Mouse (Mus musculus): ENCODE data around the gene Foxred1. TPM values are rescaled to one million over a fixed set of nuclear protein-coding genes. Genes with fewer than 3 reads are reported as not detected.
A peak's percentile ranks its signal among the peaks of the same experiment; 100 is the strongest.

Gene Foxred1
- 10 to 100 TPM; 59.5 to 63.5 TPM for total RNA-seq (2021)
- long read RNA-seq, experiment 1, transcript Foxred1-202 (11 exons, 2,289 nt): major isoform, 47 of 65 reads
- long read RNA-seq, experiment 1, partial matches to known transcripts: 7 of 65 reads
- long read RNA-seq, experiment 1, other reads (novel, unspliced or antisense): 10 of 65 reads
- long read RNA-seq, experiment 2, transcript Foxred1-202 (11 exons, 2,289 nt): major isoform, 82 of 119 reads
- long read RNA-seq, experiment 2, partial matches to known transcripts: 9 of 119 reads
- long read RNA-seq, experiment 2, other reads (novel, unspliced or antisense): 25 of 119 reads

- DNase-seq (ENCODE audit: low spot score in 2 of 2): peak; percentile 91 to 98
Observed at GRCm38 (mm10) chr9:35210542-35211474, at the start of gene Foxred1. TSS of gene Foxred1 (minus strand) at chr9:35211055.

GRCm38 (mm10) chr9:35257365-35257764 is 46.5 kb upstream of the Foxred1 start:
- no peak for DNase-seq (ENCODE audit: low spot score in 2 of 2)

- DNase-seq (ENCODE audit: low spot score in 2 of 2): no peak
Observed at GRCm38 (mm10) chr9:35249476-35249875, 38.6 kb upstream of the Foxred1 start.

- DNase-seq (ENCODE audit: low spot score in 2 of 2): no peak
Observed at GRCm38 (mm10) chr9:35247405-35247804, 36.5 kb upstream of the Foxred1 start.

GRCm38 (mm10) chr9:35239734-35240133 is 28.9 kb upstream of the Foxred1 start:
- DNase-seq (ENCODE audit: low spot score in 2 of 2): no peak

GRCm38 (mm10) chr9:35238915-35239571 is 28.2 kb upstream of the Foxred1 start:
- no peak for DNase-seq (ENCODE audit: low spot score in 2 of 2)

- no peak for DNase-seq (ENCODE audit: low spot score in 2 of 2)
Observed at GRCm38 (mm10) chr9:35238371-35238770, 27.5 kb upstream of the Foxred1 start.

- no peak for DNase-seq (ENCODE audit: low spot score in 2 of 2)
Observed at GRCm38 (mm10) chr9:35235996-35236395, 25.1 kb upstream of the Foxred1 start.

- no peak for DNase-seq (ENCODE audit: low spot score in 2 of 2)
Observed at GRCm38 (mm10) chr9:35228671-35229070, 17.8 kb upstream of the Foxred1 start.

GRCm38 (mm10) chr9:35223466-35223865 is 12.6 kb upstream of the Foxred1 start:
- no peak for DNase-seq (ENCODE audit: low spot score in 2 of 2)

GRCm38 (mm10) chr9:35217963-35218362 is 7.1 kb upstream of the Foxred1 start:
- DNase-seq (ENCODE audit: low spot score in 2 of 2): no peak

GRCm38 (mm10) chr9:35211573-35212511 is 987 bp upstream of the Foxred1 start:
- no peak for DNase-seq (ENCODE audit: low spot score in 2 of 2)

GRCm38 (mm10) chr9:35204421-35204820 is 6.4 kb downstream of the Foxred1 start:
- no peak for DNase-seq (ENCODE audit: low spot score in 2 of 2)

- no peak for DNase-seq (ENCODE audit: low spot score in 2 of 2)
Observed at GRCm38 (mm10) chr9:35203536-35203935, 7.3 kb downstream of the Foxred1 start.

GRCm38 (mm10) chr9:35200529-35201060 is 10.3 kb downstream of the Foxred1 start:
- DNase-seq (ENCODE audit: low spot score in 2 of 2): no peak

GRCm38 (mm10) chr9:35199772-35200471 is 10.9 kb downstream of the Foxred1 start, which contains the start of the genes Srpr and Tirap:
TSS of gene Srpr (plus strand) at chr9:35200175.
TSS of gene Tirap (minus strand) at chr9:35200291.
- peak; percentile 84 to 88 for DNase-seq (ENCODE audit: low spot score in 2 of 2)

GRCm38 (mm10) chr9:35198945-35199771 is 11.7 kb downstream of the Foxred1 start:
- DNase-seq (ENCODE audit: low spot score in 2 of 2): no peak

- DNase-seq (ENCODE audit: low spot score in 2 of 2): no peak
Observed at GRCm38 (mm10) chr9:35198351-35198750, 12.5 kb downstream of the Foxred1 start.

GRCm38 (mm10) chr9:35197625-35198024 is 13.2 kb downstream of the Foxred1 start:
- DNase-seq (ENCODE audit: low spot score in 2 of 2): no peak

Data from adrenal gland, postnatal 4 days (tissue).